Mouse (Mus musculus) MEL (cell line): Measurements from ENCODE around the gene Zfand3. TPM values are rescaled to one million over a fixed set of nuclear protein-coding genes. Genes with fewer than 3 reads are reported as not detected.

ENCODE experiments used
- DNase-seq: peaks from one replicate; pipeline ENCODE4 v3.0.0; 2011; ENCODE audit warnings: low read depth, low spot score
- H3K27ac ChIP-seq: 2 replicates; pipeline ENCODE4 v1.5.1; 2012; ENCODE audit warnings: low read depth, mild to moderate bottlenecking, control low read depth, low read length, moderate library complexity; ENCODE audit not compliant: control insufficient read depth
- H3K27me3 ChIP-seq, 2 experiments: fragments of 150-350 bp in 1 of 2; sonication (generic) in 1 of 2; 2 replicates each; pipeline ENCODE4 v1.6.1; 2012; ENCODE audit warnings: low read length in 2 of 2, mild to moderate bottlenecking in 2 of 2, improper control_type of control experiment in 1 of 2, moderate library complexity in 1 of 2; ENCODE audit not compliant: insufficient read depth in 2 of 2, control insufficient read depth in 1 of 2
- H3K36me3 ChIP-seq, 2 experiments: 2 replicates each; pipeline ENCODE4 v1.6.1; 2012 to 2014; ENCODE audit warnings: low read length in 2 of 2, improper control_type of control experiment in 1 of 2, inconsistent platforms in 1 of 2, mild to moderate bottlenecking in 1 of 2; ENCODE audit not compliant: insufficient read depth in 2 of 2, control insufficient read depth in 1 of 2
- H3K4me1 ChIP-seq, 2 experiments: fragments of 150-350 bp in 1 of 2; sonication (generic) in 1 of 2; 2 replicates each; pipeline ENCODE4 v1.6.1; 2012; ENCODE audit warnings: low read length in 2 of 2, improper control_type of control experiment in 1 of 2, mild to moderate bottlenecking in 1 of 2; ENCODE audit not compliant: insufficient read depth in 2 of 2, control insufficient read depth in 1 of 2
- H3K4me3 ChIP-seq, 2 experiments: fragments of 150-350 bp in 1 of 2; sonication (generic) in 1 of 2; 2 replicates each; pipeline ENCODE4 v1.5.1; 2012; ENCODE audit warnings: low read depth in 2 of 2, low read length in 2 of 2, mild to moderate bottlenecking in 2 of 2, moderate library complexity in 2 of 2, control low read depth in 1 of 2, improper control_type of control experiment in 1 of 2; ENCODE audit not compliant: control insufficient read depth in 1 of 2, insufficient read depth in 1 of 2
- H3K79me2 ChIP-seq: 2 replicates; pipeline ENCODE4 v1.6.1; 2012; ENCODE audit warnings: mild to moderate bottlenecking, low read length, moderate library complexity; ENCODE audit not compliant: control insufficient read depth, poor library complexity, insufficient read depth
- H3K9ac ChIP-seq: 2 replicates; pipeline ENCODE4 v1.6.1; 2012; ENCODE audit warnings: low read depth, mild to moderate bottlenecking, control low read depth, low read length, moderate library complexity; ENCODE audit not compliant: control insufficient read depth, poor library complexity, severe bottlenecking
- H3K9me3 ChIP-seq: fragments of 150-350 bp; sonication (generic); replicated peaks from 2 replicates; pipeline ENCODE4 v1.6.1; 2012; ENCODE audit warnings: mild to moderate bottlenecking, low read length, improper control_type of control experiment, moderate library complexity; ENCODE audit not compliant: insufficient read depth
- E2F4 ChIP-seq: IDR thresholded peaks from 2 replicates; pipeline ENCODE4 v1.6.1; 2011; ENCODE audit warnings: low read depth, low read length, improper control_type of control experiment, borderline replicate concordance
- ETS1 ChIP-seq: IDR thresholded peaks from 2 replicates; pipeline ENCODE4 v1.6.1; 2012; ENCODE audit warnings: low read depth, mild to moderate bottlenecking, inconsistent platforms, low read length, improper control_type of control experiment, moderate library complexity
- GATA1 ChIP-seq: IDR thresholded peaks from 2 replicates; pipeline ENCODE4 v1.6.1; 2011; ENCODE audit warnings: low read depth, low read length, improper control_type of control experiment
- HCFC1 ChIP-seq: IDR thresholded peaks from 2 replicates; pipeline ENCODE4 v1.6.1; 2012; ENCODE audit warnings: low read depth, mild to moderate bottlenecking, inconsistent platforms, low read length, improper control_type of control experiment, moderate library complexity
- MAFK ChIP-seq: IDR thresholded peaks from 2 replicates; pipeline ENCODE4 v1.6.1; 2011; ENCODE audit warnings: low read depth, mild to moderate bottlenecking, low read length, improper control_type of control experiment, borderline replicate concordance
- MAZ ChIP-seq: IDR thresholded peaks from 2 replicates; pipeline ENCODE4 v1.6.1; 2012; ENCODE audit warnings: low read depth, mild to moderate bottlenecking, inconsistent platforms, low read length, improper control_type of control experiment
- MYB ChIP-seq: IDR thresholded peaks from 2 replicates; pipeline ENCODE4 v1.6.1; 2011; ENCODE audit warnings: mild to moderate bottlenecking, low read depth, low read length, improper control_type of control experiment
- MYC ChIP-seq: IDR thresholded peaks from 2 replicates; pipeline ENCODE4 v1.6.1; 2011; ENCODE audit warnings: low read depth, mild to moderate bottlenecking, low read length, improper control_type of control experiment, moderate library complexity
- POLR2AphosphoS5 ChIP-seq: IDR thresholded peaks from 2 replicates; pipeline ENCODE4 v1.6.1; 2012; ENCODE audit warnings: low read depth, borderline replicate concordance, mild to moderate bottlenecking, inconsistent platforms, low read length, moderate library complexity, mixed read lengths
- SIN3A ChIP-seq: IDR thresholded peaks from 2 replicates; pipeline ENCODE4 v1.6.1; 2012; ENCODE audit warnings: low read length, improper control_type of control experiment, inconsistent platforms
- SMC3 ChIP-seq: IDR thresholded peaks from 2 replicates; pipeline ENCODE4 v1.6.1; 2011; ENCODE audit warnings: low read depth, low read length, improper control_type of control experiment
- USF1 ChIP-seq: IDR thresholded peaks from 2 replicates; pipeline ENCODE4 v1.6.1; 2014; ENCODE audit warnings: low read depth, mild to moderate bottlenecking, inconsistent platforms, low read length, improper control_type of control experiment, moderate library complexity
- polyA plus RNA-seq, 2 experiments: library from polyadenylated mRNA; stranded (reverse) in 1 of 2; unstranded in 1 of 2; fragments of >175 nt in 1 of 2; fragments of >200 nt in 1 of 2; gene quantifications; 2 replicates each; pipeline versions ENCODE4 v1.2.1 to v1.2.4; 2012; ENCODE audit warnings: low replicate concordance in 2 of 2, low read depth in 1 of 2; ENCODE audit not compliant: insufficient read length in 2 of 2, insufficient read depth in 1 of 2, missing spikeins in 1 of 2
- total RNA-seq: library from RNA; depleted of rRNA; stranded (reverse); fragments of 300-350 nt; gene quantifications from 2 replicates; pipeline ENCODE4 v1.2.3, GENCODE M21; 2012

Zfand3 gene
- total and polyA plus RNA-seq, 3 experiments: 28.3 to 48.8 TPM; not detected in 1

- H3K4me3 ChIP-seq: no peak overlapping the region
Measured at GRCm38 (mm10) chr17:30182063-30182462, 177.5 kb downstream of the Zfand3 start.

GRCm38 (mm10) chr17:30183561-30183960 is 179.0 kb downstream of the Zfand3 start:
- H3K4me1 ChIP-seq: peaks cover 0 to 4% of the 10 kb centered on the region in 2 experiments; a peak in 2 of 4 replicates
- H3K36me3 ChIP-seq: peaks cover 0 to 9% of the 10 kb centered on the region in 2 experiments; a peak in 2 of 4 replicates
- no peaks in the 10 kb centered on the region for H3K27me3 ChIP-seq
- no peak overlapping the region for H3K27ac ChIP-seq
- H3K9me3 ChIP-seq: no peaks in the 10 kb centered on the region
- H3K4me3 ChIP-seq: no peak overlapping the region
- no peak for TF ChIP-seq USF1
- TF ChIP-seq E2F4: no peak
- TF ChIP-seq MAZ: no peak
- no peak for TF ChIP-seq SMC3
- TF ChIP-seq MYB: no peak
- no peak for TF ChIP-seq HCFC1
- DNase-seq: no peak
- no peak overlapping the region for H3K9ac ChIP-seq
- no peaks in the 10 kb centered on the region for H3K79me2 ChIP-seq

More at GRCm38 (mm10) chr17:30182063-30182462, 177.5 kb downstream of the Zfand3 start:
- Histone ChIP-seq H3K79me2 (no peaks in the 10 kb centered on the region), H3K27ac (peak overlapping the region; percentile 36), H3K4me1 (peaks cover 0 to 4% of the 10 kb centered on the region in 2 experiments; a peak in 2 of 4 replicates), H3K9me3 (no peaks in the 10 kb centered on the region), H3K36me3 (peaks cover 0 to 9% of the 10 kb centered on the region in 2 experiments; a peak in 2 of 4 replicates), H3K27me3 (no peaks in the 10 kb centered on the region), H3K9ac (no peak overlapping the region)
- TF ChIP-seq SMC3: no peak
- no peak for TF ChIP-seq GATA1
- no peak for TF ChIP-seq MYC
- TF ChIP-seq MAZ: no peak
- TF ChIP-seq POLR2AphosphoS5: no peak
- no peak for TF ChIP-seq MAFK
- peak; percentile 59; the same call in 1 of the 2 replicates for TF ChIP-seq USF1
- no peak for TF ChIP-seq SIN3A
- DNase-seq: peak; percentile 14

GRCm38 (mm10) chr17:30187154-30187553 is 182.6 kb downstream of the Zfand3 start:
- no peak overlapping the region for H3K27ac ChIP-seq
- no peaks in the 10 kb centered on the region for H3K36me3 ChIP-seq
- no peaks in the 10 kb centered on the region for H3K4me1 ChIP-seq
- no peak overlapping the region for H3K9ac ChIP-seq
- H3K4me3 ChIP-seq: no peak overlapping the region
- no peak for DNase-seq
- H3K9me3 ChIP-seq: no peaks in the 10 kb centered on the region
- H3K27me3 ChIP-seq: no peaks in the 10 kb centered on the region
- TF ChIP-seq MAZ: no peak
- no peak for TF ChIP-seq ETS1
- TF ChIP-seq HCFC1: no peak
- H3K79me2 ChIP-seq: no peaks in the 10 kb centered on the region
